Mouse (Mus musculus) left cerebral cortex, postnatal 36 days (tissue): Measurements from ENCODE around the gene Gm28051. TPM values are rescaled to one million over a fixed set of nuclear protein-coding genes. Genes with fewer than 3 reads are reported as not detected.
A peak's percentile ranks its signal among the peaks of the same experiment; 100 is the strongest.

Source experiments
- DNase-seq, 2 experiments: peaks; one replicate each; pipeline ENCODE4 v3.0.0; 2021 to 2022; ENCODE audit warnings: low spot score in 2 of 2, mixed read lengths in 1 of 2
- intact Hi-C: fragments of 180-260 bp; cut with DNase I; formaldehyde crosslinking; loops from one replicate; pipeline ENCODE4 v1.15.1; 2025
- total RNA-seq, 2 experiments: library from RNA; stranded (reverse); gene quantifications; 2 replicates each; pipeline ENCODE4 v1.2.3; 2021

The Gm28051 gene
- total RNA-seq, 2 experiments from 2014 or later: not detected

DNA sequence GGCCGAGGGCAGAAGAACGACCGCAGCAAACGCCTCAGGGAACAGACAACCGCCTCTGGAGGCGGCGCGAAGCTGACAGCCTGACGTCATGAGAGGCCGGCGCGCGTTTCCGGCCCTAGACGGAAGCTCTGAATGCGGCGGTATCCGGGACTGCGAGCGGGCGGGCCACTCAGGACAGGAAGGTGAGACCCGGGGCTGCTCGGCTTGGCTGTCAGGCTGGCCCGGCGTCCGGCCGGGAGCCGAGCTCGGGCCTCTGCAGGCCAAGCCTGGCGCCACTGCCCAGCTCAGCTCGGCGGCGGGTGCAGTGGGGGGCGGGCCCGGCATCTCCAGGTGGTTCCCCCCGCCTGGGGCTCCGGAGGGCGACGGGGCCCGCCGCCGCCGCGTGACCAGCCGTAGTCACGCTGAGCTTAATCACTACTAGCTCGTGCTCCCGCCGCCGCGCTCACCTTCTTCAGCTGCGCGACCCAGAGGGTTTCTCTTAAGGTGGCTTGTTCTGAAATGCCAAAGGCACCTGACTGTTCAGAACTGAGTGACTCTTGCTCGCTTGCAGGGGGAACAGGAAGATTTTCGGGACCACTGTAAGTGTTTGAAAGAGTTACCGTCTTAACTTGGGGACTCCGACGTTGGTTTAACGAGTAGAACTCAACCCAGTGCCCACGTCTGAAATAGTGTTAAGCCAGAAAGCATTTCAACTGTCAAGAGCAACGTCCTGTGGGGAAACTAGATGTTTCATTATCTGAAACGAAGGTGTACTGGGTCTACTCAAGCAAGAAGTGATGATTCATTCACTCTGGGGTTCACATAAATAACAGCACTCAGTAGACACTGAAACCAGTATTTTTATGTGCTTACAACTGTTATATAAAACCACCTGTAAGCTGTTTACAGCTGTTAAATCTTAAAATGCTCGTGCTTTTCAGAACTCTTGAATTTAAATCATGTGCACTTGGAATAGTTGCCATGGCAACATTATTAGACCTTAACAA, 13.7 kb downstream of the Gm28051 start, which contains the start of the genes Moap1 and Tmem251:
Gene Moap1, minus strand, starts transcription at position 73 of the 986 bp plus-strand sequence.
Gene Tmem251, plus strand, starts transcription at position 174 of the 986 bp plus-strand sequence.
- intact Hi-C loops: no loop called here
- DNase-seq: peak; percentile 92 to 94

DNA sequence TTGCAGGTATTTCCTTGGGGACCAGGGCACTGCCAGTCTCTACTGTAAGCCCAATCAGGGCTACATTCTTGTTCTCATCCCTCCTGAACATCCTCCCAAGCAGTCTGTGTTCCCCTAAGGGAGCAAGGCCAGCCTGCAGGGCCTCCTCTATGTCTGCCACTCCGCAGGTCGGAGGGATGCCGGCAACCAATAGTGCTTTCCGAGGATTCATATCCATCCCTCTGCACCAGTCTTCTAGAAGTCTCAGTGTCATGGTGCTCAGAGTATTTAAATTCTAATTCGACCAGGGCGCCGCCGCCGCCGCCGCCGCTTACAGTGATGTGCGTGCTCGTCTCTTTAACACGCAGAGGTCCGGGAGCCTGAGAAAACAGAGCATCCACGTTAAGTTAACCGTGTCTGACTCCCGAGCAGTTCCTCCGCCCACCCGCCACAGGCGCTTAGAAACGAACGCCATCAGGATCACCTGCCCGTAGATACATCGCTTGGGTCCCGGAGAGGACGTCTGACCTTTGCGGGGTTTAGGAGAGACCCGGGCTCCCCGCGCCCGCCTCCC, 14.5 kb downstream of the Gm28051 start:
- no peak for DNase-seq
- intact Hi-C loops: no loop called here

DNA sequence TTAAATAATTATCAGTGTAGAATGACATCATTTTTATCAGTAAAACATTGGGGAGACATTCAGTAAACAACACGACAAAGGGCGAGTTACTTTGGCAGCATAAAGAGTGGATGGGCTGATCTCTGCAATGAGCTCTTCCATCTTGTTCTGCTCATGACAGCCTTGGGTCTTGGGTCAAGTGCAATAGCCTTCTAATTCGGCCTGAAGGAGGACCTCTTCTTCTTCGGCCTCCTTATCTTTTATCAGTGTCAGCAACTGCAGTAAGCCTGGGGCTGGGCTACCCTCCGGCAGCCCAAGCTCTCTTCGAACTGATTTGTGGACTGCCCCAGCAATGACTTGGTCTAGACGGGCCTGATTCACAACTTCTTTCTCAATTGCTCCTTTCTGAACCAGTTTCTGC, 15.5 kb downstream of the Gm28051 start:
- DNase-seq: no peak
- intact Hi-C loops: no loop called here

DNA sequence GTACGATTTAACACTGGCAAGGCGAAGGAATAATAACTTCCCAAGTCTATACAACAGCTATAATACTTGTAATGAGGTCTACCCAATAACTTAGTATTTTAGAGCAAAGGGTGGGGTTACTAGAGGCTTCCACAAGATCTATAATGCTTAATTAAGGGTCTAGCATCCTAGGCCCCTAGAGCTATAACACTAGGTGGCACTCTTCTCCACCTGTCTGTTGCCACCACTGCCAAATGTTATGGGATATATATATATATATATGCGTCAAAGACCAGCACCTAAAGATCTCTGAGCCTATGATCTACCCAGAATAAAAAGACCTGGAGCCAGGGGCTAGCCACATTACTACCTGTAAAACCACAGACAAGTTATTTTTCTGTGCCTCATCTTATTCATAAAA, 17.3 kb downstream of the Gm28051 start:
- no peak for DNase-seq
- intact Hi-C loops: no loop called here

DNA sequence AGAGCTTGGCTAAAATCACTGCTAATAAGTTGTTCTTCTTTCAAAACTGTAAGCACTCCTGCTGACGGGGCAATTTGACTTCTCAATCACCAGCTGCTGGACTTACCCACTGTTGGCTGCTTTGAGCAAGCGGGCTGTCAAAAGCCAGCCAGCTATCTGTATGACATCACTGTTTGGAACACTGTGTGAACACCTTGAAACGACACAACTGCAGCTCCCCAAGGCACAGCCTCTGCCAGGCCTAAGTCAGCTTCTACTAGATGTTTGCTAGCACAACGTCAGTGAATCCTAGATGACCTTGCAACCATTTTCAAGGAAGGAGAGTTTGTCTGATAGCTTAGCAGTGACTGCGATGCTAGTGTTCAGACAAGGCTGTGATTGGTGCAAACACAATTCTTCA, 18.5 kb downstream of the Gm28051 start:
- intact Hi-C loops: no loop called here
- no peak for DNase-seq

DNA sequence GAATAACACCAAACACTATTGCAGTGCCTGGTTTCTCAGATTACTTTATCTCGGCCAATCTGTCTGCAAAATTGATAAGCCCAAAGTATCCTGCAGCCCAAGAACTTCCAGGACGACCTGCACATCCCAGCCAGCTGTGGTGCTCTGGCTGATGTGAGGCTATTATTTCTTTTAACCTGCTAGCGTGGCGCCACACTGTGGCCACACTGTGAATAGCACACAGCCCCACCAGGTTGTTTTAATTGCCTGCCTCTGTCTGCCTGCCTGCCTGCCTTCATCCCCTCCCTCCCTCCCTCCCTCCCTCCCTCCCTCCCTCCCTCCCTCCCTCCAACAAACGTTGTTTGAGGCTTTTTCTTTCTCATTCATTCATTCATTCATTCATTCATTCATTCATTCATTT, 24.2 kb downstream of the Gm28051 start:
- DNase-seq: no peak
- intact Hi-C loops: no loop called here

DNA sequence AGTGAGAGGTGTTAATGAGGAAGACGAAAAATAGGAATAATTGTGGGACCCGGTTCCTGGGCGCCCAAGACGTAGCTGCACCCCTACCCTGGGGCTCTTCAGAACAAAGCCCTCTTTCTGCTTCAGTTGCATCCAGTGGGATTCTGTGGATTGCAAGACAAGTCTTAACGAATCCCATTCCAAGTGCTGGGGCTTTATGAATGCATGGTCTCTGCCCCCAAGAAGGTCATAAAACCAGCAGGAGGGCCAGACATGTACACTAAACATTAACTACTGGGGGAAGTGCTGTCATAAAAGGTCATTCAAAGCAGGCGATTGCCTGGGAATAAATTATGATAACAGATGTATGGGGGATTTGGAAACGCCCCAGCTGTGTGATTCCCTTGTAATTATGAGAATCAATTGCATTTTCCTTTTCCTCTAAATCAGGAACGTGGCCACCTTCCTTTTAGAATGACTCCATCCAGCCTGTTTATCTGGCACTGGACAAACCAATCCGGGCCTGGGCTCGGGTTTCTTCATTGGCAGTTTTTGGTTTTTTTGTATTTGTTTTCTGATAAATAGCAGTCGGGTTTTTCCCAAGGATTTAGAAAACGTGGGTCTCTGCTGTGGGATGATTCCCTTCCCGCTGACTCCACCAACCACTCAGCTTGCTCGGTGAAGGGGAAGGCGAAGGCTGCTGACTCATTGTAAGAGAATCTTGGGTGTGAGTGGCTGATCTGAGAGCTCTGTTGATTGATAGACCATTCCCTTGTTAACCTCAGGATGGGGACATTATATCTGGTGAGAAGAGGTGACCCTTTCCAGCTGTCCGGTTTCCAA, 26.6 kb downstream of the Gm28051 start:
- intact Hi-C loops: no loop called here
- DNase-seq: no peak

DNA sequence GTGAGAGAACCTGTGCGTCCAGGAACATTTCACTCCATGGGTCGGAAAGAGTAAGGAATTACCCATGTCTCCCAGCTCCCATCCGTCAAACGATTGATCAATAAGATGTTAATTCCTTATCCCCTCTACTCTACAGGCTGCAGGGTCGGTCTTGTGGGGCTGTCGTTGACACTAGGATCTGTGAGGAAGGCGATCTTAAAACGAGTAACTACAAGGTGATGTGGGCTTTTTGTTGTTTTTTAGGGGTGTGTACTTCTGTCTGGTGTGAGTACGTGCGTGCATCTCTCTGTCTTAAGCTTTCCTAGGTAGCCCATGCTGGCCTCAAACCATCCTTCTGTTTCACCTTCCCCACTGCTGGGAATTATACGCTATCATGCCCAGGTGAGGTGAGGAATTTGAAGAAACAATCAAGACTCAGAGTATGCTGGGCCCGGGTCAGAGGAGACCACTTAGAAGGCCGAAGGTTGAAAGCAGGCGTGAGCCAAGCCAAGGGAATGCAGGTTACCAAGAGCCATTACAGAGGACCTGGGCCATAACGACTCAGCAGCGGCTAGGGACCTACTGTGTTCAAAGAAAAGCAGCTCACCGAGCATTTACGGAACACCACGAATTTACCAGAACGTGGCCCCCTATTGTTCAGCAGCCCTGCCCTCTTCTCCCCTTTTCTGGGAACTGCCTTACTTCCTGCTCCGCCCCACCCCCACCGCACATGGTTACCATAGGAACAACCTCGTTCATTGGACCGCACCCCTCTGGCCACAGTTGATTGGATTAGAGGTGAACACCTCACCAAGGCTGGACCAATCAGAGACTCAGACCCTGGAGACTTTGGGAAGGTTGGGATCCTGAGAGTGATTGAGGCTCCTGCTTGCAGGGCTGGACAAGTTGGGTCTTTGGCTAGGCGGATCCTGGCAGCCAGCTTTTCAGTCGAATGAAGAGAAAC, 27.4 kb downstream of the Gm28051 start:
- peak; percentile 61 to 68 for DNase-seq
- intact Hi-C loops: no loop called here

DNA sequence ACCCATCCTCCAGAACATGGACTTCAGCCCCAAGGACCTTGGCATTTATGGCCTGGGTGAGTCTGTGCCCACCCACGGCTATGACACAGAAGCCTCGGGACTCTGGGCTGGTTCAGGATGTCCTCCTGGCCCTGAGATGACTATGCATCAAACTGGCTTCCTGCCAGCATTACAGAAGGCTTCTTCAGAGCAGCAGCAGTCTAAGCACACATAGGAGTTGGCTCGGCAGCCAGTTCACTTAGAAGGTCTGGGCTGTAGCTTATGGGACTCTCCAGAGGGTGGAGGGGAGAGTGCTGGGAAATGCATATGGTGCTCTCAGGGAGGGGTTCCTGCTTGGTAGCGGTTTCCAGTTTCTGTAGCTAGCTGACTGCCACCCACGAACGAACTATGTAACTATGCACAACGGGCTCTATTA, 31.8 kb downstream of the Gm28051 start:
- DNase-seq: no peak
- intact Hi-C loops: no loop called here

DNA sequence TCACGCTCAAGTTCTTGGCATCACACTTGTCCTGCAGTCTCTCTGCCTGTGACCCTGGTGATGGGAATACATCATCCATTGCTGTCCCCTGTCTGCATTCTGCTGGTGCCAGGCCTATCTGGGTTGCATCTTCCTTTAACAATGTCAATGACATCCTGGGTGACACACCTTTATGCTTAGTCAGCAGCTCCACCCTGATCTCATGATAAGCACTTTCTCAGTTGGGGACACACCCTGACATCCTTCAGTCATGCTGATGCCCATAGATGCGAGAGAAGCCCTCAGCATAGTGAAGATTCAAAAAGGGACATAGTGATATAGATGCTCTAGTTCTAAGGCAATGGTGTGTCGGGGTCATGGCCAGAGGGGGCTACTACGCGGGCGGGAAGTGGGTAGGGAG, 32.4 kb downstream of the Gm28051 start:
- no peak for DNase-seq
- intact Hi-C loops: no loop called here

DNA sequence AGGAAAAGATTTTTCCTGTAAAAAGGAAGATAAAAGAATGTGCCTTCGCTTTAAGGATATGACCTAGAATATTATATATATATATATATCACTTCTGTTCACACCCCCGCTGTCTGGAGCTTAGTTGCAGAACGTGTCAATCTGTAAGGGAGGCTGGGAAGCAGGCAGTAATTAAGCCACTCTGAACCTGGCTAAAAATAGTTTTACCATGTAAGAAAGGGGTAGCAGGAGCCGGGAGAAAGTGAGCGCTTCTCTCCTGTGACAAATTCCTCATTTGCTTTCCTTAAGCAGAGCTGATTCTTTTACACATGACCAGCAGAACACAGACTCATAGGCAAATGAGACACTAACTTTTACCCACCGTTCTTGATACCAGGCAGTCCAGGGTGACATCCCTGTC, 33.7 kb downstream of the Gm28051 start:
- intact Hi-C loops: no loop called here
- DNase-seq: no peak

DNA sequence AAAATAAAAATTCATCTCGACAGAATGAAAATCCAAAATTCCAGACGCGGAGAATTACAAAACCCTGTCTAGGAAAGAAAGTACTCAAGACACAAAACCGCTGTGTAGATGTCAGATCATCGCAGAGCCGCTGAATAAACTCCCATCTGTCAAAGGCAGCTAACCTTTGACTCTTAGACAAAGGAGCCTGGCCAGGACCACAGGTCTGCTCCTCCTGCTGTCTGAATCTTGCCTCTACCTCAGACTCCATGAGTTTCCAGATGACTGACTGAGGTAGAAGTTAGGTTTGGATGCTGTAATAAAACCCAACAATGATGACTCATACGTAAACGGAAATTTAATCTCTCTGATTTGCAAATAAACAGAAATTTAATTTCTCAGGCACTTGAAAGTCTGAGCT, 34.6 kb downstream of the Gm28051 start:
- intact Hi-C loops: no loop called here
- DNase-seq: no peak

DNA sequence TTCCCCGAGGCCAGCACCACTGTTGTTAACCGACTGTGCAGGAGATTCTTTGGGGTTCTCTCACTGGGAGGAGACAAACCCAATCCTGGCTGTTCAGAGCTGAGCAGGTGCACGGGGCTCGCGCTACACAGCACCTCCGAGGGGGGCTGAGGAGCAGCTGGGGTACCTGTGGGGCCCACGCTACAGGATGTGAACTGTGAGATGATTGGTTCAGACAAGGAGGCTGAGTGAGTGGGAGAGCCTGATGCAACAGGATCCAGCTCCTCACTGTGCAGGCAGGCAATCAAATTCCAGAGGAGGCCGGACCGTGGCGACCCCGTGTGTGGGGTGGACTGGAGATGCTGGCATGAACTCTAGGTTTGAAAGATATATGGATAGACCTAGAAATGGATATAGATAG, 35.1 kb downstream of the Gm28051 start:
- intact Hi-C loops: no loop called here
- DNase-seq: no peak

DNA sequence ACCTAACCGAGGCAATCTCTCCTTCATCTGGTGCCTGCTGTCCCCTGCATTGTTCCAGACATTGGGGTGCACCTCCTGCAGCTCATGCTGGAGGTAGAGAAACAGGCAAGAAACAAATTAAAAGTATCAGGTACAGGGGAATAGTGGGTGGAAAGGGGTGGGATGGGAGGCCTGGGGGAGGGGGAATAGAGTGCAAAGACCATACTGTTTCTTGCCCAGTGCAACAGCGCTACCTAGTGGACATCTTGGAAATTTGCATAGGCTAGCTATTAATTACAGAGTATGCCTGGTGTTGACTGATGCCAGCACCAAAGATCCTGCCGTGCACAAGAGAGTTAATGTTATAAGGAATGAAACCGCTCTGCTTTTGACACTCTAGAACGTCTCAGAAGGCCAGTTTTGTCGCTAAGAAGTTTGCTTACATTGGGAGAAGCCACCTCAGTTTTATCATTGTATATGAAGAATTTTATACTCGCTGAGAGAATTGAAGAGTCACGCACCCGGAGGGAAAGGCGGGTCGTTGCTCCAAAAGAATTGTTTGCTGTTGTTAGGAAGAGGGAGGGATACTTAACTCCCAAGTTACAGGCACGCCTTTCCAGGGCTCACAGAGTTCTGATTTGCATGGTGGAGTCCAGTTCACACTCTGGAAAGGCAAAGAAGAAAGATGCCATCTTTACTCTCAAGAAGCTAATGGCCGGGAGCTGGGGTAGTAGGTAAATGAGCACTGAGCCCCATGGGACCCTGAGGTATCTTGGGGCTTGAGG, 37.8 kb downstream of the Gm28051 start:
- DNase-seq: no peak
- intact Hi-C loops: loop anchor here (1.0 kb wide), 1 partner anchor 140 kb away; no protein-coding TSS in a partner anchor

DNA sequence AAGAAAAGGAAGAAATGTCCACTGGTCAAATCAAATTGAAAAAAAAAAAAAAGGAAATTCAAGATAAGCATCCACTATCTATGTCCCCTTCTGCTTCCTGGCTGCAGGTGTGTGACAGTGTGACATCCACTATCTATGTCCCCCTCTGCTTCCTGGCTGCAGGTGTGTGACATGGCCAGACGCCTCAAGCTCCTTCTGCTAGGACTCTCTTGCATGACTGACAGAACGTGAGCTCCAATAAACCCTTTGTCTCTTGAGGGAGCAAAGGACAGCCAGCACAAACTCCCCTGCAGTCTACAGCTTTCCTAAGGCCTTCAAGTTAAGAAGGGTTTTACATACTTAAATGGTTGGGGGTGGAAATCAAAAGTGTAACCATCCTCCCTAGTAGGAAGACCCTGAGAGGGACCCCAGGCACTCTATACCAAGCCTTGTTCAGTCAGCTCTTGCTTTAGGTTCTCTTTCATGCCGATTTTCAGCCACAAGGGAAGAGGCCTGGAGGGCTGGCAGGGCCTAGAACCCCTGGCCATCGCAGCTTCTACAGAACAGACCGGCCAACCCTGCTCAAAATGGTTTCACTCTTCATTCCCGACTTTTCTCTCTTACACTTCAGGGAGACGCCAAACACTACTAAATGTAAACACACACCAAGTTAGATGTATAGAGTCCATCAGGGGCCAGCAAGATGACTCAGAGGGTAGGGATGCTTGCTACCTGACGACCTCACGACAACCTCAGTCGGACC, 42.7 kb downstream of the Gm28051 start:
- intact Hi-C loops: no loop called here
- no peak for DNase-seq

DNA sequence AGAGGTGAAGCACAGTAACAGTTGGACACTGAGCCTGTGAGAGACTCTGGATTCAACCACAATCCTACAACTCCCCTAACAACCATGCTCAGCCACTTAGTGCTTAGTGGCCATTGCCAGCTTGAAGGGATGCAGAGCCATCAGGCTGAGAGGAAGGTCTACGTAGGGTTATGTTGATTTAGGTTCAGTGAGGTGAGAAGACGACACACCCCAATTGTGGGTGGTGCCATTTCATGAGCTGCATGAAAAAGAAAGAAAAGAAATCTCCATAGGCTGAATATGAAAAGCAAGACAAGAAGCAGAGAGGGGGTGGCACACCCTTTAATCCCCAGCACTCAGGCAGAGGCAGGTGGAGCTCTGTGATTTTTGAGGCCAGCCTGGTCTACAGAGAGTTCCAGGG, 43.4 kb downstream of the Gm28051 start:
- intact Hi-C loops: no loop called here
- no peak for DNase-seq

DNA sequence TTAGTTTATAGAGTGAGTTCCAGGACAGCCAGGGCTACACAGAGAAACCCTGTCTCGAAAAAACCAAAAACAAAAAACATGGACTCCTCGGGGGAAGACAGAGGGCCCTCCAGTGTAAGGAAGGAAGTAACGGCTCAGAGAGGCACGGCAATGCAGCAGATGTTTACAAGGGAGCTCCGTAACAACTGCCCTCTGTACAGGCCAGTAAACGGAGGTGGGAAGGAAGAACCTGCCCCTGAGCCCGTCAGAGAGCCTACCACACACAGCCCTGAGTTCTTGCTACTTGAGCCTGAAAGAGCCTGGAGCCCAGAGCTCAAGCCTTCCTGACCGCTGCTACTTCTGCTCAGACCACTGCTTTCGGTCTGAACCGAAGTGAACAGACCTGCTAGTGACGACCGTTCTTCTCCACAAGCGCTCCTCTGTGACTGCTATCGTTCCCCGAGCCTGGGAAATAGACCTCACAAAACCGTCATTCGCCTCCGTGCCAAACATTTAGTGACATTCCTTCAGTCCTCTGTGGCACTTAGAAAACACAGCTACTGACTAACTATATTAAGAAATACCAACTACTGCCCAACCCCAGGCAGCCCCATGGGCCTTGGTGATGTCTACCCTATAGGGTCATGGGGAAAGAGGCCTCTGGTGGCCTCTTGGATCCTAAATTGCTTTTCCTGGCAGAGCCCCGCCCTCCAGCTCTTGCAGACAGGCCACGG, 44.3 kb downstream of the Gm28051 start:
- intact Hi-C loops: no loop called here
- no peak for DNase-seq
